Mouse (Mus musculus): ENCODE results near the gene Gm38392.

Gene Gm38392

DNA sequence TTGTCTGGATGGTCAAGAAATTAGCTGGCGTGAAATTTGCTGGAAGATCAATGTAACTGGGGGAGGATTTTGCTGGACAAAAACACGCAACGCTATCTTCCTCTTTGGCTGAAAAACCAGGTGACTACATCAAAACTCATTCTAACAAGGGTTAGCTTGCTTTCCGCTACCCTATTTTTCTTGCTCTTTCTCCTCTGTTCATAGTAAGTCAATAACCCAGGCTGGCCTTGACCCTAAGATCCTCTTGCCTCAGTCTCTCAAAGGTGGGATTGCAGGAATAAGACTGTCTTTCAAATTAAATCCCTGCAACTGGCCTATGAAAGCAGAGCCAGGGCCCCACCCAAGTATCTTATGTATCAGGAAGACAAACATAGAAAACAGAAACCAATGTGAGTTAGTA, at the start of gene Gm38392:
Gene Gm38392 (minus strand): TSS at position 101 of the 400 bp plus-strand sequence.
- 97% methylated on average over 4 of the region's 4 CpGs for WGBS

DNA sequence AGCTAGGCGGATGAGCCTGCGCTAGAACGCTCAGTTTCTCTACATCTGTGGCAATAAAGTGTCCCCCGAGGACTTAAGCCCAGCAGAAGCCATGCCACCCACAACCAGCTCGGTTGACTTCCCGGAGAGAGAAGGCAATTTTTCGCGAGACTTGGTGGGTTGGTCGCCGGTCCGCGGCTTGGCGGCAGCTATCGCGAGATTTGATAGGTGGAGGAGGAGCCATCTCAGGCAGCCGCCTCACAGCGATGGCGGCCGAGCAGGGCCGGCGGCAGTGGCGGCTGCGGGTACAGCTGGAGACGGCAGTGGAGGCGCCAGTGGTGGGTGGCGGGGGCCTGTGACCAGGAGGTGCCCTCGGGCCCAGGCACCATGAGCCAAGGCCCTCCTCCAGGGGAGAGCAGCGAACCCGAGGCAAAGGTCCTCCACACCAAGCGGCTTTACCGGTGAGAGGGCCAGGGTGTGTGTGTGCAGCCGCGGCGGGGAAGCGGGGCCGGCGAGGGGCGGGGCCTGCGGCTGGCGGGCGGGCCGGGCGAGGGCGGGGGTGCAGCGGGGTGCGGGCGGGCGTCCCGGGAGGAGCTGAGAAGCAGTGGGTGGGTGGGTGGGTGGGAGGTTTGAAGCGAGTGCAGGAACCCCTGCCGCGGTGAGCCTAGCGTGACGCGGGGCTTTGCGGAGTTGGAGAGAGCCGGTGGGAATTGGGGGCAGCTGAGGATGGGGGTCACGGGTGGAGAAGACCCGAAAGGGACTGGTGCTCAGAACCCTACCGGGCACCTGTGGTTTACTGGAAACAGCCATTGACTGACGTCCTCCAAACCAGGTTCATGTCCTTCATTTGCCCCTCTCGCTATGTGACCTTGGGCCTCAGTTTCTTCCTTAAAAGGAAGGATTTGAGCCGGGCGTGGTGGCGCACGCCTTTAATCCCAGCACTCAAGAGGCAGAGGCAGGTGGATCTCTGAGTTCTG, 49.3 kb upstream of the Gm38392 start, which contains the start of the genes Tmem79 and Smg5:
Gene Tmem79 (minus strand): TSS at position 91 of the 956 bp plus-strand sequence.
Gene Smg5 (plus strand): TSS at position 203 of the 956 bp plus-strand sequence.
- under 1% methylated on average over 66 of the region's 66 CpGs for WGBS

DNA sequence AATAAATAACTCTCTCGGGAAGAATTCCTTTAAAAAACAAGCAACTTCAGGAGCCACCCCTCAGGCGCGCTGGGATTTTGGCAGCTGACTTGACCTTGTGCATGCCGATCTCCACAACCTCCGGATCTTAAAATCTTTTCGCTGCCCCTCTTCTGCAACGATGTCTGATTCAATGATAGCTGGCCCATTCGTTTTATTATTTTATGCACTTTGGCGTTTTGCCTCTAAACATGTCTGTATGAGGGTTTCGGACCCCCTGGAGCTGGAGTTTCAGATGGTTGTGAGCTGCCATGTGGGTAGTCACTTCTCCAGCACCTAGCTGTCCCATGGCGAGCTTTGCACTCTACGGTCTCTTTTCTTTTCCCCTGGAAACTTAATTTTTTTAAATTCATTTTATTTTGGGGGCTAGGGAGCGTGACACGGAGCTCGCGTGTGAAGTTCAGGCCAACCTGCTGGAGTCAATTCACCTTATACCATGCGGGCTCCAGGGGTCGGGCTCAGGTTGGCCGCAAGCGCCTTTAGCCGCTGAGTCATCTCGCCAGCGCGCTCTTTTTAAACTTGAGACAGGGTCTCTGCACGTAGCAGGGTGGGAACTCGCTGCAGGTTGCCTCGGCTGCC, 48.5 kb upstream of the Gm38392 start:
- under 1% methylated on average over 27 of the region's 27 CpGs for WGBS

DNA sequence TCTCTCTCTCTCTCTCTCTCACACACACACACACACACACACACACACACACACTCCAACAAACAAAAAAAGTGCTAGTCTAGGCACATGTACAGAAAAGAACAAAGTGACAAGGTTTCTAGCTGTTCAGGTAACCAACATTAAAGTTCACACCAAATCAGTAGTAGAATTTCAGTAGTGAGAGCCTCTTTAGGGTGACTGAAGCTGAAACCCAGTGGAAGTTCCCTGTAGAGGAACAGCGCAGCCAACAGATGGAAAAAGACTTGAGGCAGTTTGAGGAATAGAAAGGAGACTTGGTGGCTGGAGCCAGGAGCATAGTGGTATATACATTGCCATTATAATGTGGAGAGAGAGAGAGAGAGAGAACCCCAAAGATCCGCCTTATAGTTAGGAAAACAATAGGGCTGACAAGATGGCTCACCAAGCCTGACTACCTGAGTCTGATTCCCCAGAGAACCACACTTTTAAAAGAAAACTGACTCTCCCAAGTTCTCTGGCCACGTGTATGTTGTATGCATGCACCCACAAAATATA, 48.0 kb upstream of the Gm38392 start:
- WGBS: 35% methylated on average over 3 of the region's 3 CpGs

DNA sequence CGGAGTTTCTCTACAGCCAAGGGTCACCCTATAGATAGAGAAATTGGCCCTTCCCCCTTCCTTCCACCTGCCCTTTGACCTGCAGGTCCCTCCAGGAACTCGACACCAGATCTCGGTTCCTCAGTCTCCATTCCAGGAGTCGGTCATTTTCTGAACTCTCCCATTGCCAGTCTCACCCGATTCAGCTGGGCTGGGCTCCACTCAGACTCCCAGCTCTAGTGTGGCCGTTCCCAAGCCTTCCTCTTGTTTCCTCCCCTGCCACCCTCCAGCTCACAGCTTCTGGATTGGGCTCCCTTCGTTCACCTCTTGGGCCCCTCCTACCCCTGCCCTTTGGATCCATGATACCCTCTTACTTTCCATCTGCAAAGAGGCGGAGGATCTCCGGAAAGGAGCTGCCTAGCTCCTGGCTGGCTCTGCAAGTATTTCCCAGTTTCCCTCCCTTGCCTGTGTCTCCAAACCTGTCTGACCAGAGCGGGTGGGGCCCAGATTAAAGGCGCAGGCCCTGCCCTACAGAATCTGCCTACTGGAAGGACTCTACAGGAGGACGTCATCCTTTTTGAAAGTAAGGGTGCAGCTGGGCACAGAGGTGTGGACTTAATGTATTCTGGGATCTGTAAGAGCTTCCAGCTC, 47.1 kb upstream of the Gm38392 start:
- WGBS: 71% methylated on average over 12 of the region's 12 CpGs

DNA sequence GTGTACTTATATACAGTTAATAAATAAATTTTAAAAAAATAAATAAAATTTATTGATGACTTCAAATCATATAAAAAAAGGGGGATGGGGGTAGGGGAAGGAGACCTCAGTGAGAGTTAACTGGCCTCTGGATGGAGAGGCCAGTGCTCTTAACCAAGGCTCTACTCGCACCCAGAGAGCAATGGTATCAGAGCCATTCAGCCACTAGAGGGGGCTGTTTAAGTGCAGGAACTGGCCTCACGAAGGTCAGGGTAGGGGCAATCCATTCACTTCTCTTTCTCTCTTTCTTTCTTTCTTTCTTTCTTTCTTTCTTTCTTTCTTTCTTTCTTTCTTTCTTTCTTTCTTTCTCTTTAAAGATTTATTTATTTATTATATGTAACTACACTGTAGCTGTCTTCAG, 44.3 kb upstream of the Gm38392 start:
- 31% methylated on average over 2 of the region's 2 CpGs for WGBS

DNA sequence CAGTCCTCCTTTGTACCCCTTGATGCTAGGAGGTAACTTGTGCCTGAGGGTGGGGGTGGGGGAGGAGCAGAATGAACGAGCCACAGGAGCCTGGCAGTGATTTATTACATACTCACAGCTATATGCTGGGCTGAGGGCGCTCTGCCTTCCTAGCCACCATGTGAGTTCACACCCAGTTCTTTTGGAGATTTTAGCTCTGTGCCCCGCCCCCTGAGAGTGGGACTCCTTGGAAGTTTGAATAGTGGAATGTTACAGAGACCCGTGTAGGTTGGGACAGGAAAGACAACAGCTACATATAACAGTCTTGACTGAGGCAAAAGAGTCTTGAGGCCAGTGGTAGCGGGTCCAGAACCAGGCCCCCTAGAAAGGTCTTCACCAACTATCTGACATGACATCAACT, 41.9 kb upstream of the Gm38392 start:
- WGBS: 81% methylated on average over 5 of the region's 5 CpGs

DNA sequence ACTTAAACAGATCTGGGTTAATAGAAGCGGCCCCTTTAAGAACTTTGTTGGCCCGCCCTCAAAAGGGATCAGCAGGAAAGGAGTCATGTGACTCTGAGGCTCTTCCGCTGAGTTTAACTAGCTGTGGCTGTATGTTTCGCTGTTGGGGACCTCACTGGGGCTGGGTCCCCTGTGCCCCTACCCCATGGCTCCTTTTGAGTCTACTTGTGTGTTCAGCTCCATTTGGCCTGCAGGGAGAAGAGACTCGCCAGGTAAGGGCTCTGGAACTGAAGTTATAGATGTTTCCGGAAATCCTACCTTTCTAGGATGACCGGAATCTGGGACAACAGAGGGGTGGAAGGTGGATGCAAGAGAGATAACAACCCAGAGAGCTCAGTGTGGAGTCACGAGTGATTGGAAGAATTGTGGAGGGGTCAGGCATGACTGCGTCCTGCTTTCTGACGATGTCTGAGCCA, 38.0 kb upstream of the Gm38392 start, which contains the start of gene Glmp:
Gene Glmp (plus strand): TSS at position 73 of the 455 bp plus-strand sequence.
- WGBS: under 1% methylated on average over 10 of the region's 10 CpGs

DNA sequence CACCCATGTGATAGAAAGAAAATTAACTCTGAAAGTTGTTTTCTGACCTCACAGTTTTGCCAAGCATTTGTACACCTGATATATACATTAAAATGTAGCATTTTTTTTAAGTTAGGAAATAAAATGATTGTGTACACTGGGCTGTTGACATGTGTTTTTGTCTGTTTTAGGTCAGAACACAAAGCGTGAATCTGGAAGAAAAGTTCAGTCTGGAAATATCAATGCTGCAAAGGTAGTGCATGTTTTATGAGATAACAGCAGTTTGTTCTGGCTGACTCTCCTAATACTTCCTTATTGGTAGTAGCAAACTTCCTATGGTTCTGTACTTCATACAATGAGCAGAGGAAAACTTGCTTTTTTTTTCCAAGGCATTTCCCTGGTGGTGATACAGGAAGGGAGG, 12.2 kb upstream of the Gm38392 start:
- 79% methylated on average over 1 of the region's 1 CpGs for WGBS

DNA sequence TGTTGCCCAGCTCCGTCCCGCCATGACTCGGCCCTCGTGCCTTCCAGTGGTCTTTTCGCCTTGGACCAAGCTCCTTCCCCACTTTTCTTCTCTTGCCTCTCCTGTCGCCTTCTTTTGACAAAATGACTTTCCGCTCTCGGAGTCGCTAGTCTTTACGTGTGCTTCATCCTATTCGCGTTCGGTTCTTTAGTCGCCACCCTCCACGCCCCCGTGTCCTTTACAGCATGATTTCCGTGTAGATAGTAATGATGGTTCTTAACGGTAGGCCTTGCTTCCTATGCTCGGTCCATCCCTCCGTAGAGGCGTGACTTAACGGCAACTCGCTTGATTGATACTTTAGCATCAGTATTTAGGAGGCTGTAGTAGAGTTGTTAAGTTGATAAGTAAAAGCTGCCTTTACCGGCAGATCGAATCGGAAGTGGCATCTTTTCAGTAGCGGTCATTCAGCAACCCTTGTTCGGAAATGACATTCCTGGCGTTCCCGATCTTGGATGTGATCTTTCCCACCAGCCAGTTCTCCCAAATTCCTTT, 10.4 kb upstream of the Gm38392 start:
- WGBS: under 1% methylated on average over 30 of the region's 30 CpGs

DNA sequence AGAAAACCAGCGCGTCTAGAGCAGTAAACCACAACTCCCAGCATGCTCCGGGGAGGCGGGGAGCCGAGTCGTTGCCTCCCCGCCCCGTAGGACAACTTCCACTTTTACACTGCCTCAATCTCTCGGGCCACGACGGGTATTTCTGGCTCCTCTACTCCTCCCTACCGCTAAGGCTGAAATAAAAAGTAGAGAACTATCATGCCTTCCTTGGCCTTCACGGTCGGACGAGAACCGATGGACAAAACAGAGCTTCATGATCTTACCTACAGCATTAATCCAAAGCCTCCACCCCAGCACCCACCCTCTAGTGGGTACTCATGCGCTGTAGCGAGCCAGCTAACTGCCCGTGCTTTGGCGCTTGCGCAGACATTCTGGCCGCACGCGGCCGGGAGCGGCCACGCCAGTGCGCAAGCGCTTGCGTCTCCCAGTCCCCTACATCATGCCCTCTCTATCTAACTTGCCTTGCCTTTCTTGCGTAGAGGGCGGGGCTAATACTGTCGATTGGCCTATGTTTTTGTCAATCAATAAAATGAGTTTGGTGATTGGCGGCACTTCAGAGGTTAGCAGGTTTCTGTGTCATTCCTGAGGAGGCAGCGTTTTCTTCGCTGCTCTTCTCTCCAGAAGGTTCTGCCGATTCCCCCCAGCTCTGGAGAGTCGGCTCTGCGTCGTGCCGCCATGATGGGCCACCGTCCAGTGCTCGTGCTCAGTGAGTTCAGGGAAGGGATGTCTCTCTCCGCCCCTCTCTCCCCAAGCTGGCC, 9.7 kb upstream of the Gm38392 start, which contains the start of the genes Tsacc and Cct3:
Gene Tsacc (minus strand): TSS at position 439 of the 758 bp plus-strand sequence.
Gene Cct3 (plus strand): TSS at position 556 of the 758 bp plus-strand sequence.
- WGBS: under 1% methylated on average over 44 of the region's 44 CpGs

DNA sequence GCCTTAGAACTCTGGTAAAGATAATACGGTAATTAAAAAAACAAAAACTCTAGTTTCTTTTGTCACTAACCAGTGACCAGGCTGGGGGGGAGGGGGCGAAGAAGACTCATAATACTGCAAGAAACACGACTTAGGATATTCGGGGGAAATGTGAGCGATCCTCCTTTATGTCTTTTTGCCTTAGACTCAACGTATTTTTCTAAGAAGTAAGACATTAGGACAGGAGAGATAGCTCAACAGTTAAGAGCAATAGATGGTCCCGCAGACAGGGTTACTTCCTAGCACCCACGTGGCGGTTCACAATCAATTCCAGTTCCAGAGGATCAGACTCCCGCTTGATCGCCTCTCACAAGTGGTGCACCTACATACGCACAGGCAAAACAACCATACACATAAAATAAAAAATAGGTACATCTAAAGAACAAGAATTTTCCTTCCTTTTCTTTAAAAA, 9.1 kb upstream of the Gm38392 start:
- WGBS: under 1% methylated on average over 12 of the region's 12 CpGs

DNA sequence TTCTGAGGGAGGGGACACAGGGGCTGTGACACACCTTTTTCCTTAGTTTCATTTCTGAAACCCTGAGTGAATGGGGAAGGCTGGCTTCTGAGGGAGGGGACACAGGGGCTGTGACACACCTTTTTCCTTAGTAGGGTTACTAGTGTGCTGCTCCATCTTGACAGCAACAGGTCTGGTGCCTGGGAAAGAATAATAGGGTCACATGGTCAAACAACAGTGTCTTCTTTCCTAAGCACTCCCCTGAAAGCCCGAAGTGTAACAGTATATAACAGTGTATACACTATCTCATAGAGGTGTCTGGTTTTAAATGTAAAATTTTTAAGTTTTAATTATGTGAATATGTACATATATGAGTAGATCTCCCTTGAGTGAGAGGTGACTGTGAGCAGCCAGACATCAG, 8.3 kb upstream of the Gm38392 start:
- 68% methylated on average over 1 of the region's 1 CpGs for WGBS

DNA sequence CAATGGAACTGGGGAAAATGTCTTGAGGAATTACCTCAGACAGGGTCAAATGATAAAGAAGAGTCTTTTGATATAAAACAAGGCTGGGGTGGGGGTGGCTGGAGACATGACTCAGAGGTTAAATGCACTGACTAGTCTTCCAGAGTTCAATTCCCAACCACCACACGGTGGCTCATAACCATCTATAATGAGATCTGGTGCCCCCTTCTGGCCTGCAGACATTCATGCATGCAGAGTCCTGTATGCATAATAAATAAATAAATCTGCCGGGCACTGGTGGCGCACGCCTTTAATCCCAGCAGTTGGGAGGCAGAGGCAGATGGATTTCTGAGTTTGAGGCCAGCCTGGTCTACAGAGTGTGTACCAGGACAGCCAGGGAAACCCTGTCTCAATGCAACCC, 5.0 kb upstream of the Gm38392 start:
- WGBS: 37% methylated on average over 4 of the region's 4 CpGs

DNA sequence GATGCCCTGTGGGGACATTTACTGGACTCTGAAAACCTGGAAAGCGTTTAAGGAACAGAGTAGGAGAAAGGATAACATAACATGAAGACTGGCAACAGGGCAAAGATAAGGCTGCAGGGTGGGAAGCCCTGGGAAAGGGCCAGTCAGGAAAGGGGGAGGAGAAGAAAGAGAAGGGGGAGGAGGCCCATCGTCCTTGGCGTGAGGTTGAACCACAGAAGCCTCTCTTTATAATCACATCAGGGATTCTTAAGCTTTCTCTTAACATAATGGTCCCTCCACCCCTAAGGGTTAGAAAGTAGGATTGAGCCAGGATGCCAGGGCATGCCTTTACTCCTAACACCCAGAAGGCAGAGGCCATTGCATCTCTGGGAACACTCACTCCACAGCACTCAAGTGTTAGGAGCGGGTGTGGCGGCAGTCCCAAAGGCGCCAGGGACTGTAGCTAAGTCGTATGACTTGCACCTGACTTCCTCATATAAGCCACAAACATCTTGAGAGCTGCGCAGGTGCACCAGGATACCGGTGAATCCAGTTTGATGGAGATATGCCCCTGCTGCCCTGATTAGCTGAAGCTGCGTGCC, 1.2 kb upstream of the Gm38392 start:
- 81% methylated on average over 8 of the region's 10 CpGs for WGBS

DNA sequence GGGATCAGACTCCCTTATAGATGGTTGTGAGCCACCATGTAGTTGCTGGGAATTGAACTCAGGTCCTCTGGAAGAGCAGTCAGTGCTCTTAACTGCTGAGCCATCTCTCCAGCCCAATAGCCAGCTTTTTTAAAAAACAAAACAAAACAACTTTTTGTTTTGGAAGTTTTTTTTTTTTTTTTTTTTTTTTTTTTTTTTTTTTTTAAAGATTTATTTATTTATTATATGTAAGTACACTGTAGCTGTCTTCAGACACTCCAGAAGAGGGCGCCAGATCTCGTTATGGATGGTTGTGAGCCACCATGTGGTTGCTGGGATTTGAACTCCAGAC, 1.5 kb downstream of the Gm38392 start:
- 85% methylated on average over 2 of the region's 2 CpGs for WGBS

DNA sequence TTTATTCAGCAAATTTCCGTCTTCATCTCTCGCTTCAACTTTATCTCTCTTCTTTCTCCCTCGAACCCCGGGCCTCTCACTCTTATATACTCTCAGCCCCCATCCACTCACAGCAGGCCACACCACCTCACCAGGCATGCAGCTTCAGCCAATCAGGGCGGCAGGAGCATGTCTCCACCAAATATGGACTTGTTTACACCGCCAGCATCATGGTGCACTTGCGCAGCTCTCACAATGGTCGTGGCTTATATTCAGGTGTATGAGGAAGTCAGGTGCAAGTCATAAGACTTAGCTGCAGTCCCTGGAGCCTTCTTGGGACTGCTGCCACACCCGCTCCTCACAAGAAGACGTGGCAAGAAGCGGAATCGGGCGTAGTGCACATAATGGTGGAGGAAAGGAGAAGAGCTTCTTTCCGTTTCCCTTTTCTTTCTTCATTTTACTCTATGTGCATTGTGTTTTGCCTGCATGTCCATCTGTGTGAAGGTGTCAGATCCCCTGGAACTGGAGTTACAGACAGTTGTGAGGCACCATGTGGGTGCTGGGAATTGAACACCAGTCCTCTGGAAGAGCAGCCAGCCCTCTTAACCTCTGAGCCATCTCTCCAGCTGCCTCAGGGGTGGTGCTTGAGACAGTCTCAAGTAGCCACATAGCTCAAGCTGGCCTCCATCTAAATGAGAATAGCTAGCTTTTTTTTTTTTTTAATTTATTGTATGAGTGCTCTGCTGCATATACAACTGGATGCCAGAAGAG, 2.0 kb downstream of the Gm38392 start:
- 96% methylated on average over 14 of the region's 14 CpGs for WGBS

DNA sequence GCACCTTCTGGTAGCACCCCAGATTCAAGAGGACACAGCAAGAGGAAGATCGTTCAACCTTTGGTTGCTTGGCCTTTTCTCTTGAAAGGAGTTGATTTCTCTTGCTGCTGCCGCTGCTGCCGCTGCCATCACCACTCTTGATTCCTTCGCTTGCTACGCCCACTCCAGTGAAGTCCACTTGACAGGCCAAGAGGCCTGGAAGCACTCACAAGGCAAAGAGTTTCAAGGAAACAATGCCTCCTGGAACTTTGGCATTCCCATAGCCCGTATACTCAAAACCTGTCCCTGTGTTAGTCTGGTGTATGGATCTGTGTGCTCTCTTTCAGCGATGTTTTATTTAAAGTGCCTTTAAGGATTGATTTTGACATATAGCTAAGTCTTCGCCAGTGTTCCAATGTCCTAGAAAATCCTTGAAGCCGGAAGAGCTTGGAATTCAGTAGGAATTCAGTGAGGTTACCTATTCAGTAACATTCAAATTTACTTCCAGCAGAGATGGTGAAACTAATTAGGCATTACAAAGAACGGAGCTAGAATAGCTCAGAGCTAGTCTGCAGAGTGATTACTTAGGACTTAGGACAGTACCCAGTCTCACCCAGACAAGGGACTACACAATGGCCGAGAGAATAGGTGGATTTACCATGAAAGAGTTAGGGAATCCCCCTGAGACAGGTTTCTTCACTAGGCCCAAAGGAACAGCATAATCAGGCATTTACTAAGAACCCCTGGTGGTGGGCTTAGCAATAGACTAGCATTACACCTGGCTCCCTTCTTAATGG, 5.7 kb downstream of the Gm38392 start:
- 66% methylated on average over 11 of the region's 11 CpGs for WGBS

DNA sequence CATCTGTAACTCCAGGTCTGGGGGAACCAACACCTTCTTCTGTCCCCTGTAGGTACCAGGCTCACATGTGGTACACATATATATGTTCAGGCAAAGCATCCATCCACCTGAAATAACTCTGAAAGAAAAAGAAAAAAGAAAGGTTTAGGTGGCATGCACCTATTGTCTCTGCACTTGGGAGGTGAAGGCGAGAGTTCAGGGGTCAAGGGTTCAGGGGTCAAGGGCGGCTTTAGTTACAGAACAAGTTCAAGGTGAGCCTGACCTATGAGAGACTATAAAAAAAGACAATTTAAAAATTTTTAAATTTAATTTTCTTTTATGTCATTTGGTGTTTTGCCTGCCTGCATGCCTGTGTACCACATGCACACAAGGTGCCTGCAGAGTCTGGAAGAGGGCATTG, 7.0 kb downstream of the Gm38392 start:
- WGBS: 94% methylated on average over 2 of the region's 2 CpGs
